Mouse (Mus musculus) G1E (cell line): ENCODE data around the gene Tarbp2.

Experiments
- CTCF ChIP-seq: IDR thresholded peaks from 2 replicates; pipeline ENCODE4 v1.5.1; 2012; ENCODE audit warnings: low read depth, low read length, inconsistent platforms, mixed read lengths
- GATA1 ChIP-seq: IDR thresholded peaks from 2 replicates; pipeline ENCODE4 v1.6.1; 2012; ENCODE audit warnings: borderline replicate concordance, low read length, inconsistent platforms, mixed read lengths
- POLR2AphosphoS5 ChIP-seq: IDR thresholded peaks from 2 replicates; pipeline ENCODE4 v1.6.1; 2012; ENCODE audit warnings: low read depth, low read length, inconsistent platforms; ENCODE audit not compliant: insufficient replicate concordance
- TAL1 ChIP-seq: conservative IDR thresholded peaks from 2 replicates; pipeline ENCODE4 v1.6.1; 2012; ENCODE audit warnings: low read depth, low read length, inconsistent platforms, mixed read lengths

- no peak for TF ChIP-seq POLR2AphosphoS5
- TF ChIP-seq CTCF: no peak
- TF ChIP-seq GATA1: no peak
- TF ChIP-seq TAL1: no peak
Observed at GRCm38 (mm10) chr15:102498322-102498721, 19.7 kb upstream of the Tarbp2 start.
